Mouse (Mus musculus) megakaryocyte, embryonic 14.5 days (primary cell): Measurements from ENCODE around the gene Mapkapk5.

ENCODE experiments used
- FLI1 ChIP-seq: IDR thresholded peaks from 2 replicates; pipeline ENCODE4 v1.6.1; 2012; ENCODE audit warnings: low read length, inconsistent platforms, mixed read lengths
- GATA1 ChIP-seq: IDR thresholded peaks from 3 replicates; pipeline ENCODE4 v1.6.1; 2012; ENCODE audit warnings: mixed read lengths, low read length, inconsistent platforms, borderline replicate concordance

GRCm38 (mm10) chr5:121585005-121585404 is 39.3 kb upstream of the Mapkapk5 start:
- TF ChIP-seq GATA1 (no peak), FLI1 (no peak)
